Mouse (Mus musculus) midbrain, embryonic 10.5 days (tissue): ENCODE measurements around the gene Dppa1. TPM values are rescaled to one million over a fixed set of nuclear protein-coding genes. Genes with fewer than 3 reads are reported as not detected.

Experiments
- DNase-seq: peaks from one replicate; pipeline ENCODE4 v3.0.0-alpha.2; 2017; ENCODE audit warnings: low spot score
- H3K27ac ChIP-seq: fragments of 300-500 bp; sonication (generic); replicated peaks from 2 replicates; pipeline ENCODE4 v1.5.1; 2016; ENCODE audit warnings: mild to moderate bottlenecking
- H3K27me3 ChIP-seq: fragments of 300-500 bp; sonication (generic); 2 replicates; pipeline ENCODE4 v1.6.1; 2016; ENCODE audit warnings: low read depth, mild to moderate bottlenecking; ENCODE audit not compliant: poor library complexity, severe bottlenecking
- H3K36me3 ChIP-seq: fragments of 300-500 bp; sonication (generic); 2 replicates; pipeline ENCODE4 v1.6.1; 2016; ENCODE audit warnings: mild to moderate bottlenecking, moderate library complexity
- H3K4me1 ChIP-seq: fragments of 300-500 bp; sonication (generic); 2 replicates; pipeline ENCODE4 v1.6.1; 2016
- H3K4me3 ChIP-seq: fragments of 300-500 bp; sonication (generic); 2 replicates; pipeline ENCODE4 v1.5.1; 2016; ENCODE audit warnings: mild to moderate bottlenecking, moderate library complexity
- H3K9me3 ChIP-seq: fragments of 300-500 bp; sonication (generic); replicated peaks from 2 replicates; pipeline ENCODE4 v1.6.1; 2016; ENCODE audit warnings: mild to moderate bottlenecking
- WGBS: fragments of 180-500 bp; shearing (Covaris S2); methylation state at CpG from one replicate; pipeline ENCODE4 v1.1.7; 2016; 5-methylcytosine and 5-hydroxymethylcytosine counted together
- polyA plus RNA-seq: library from polyadenylated mRNA; unstranded; fragments of >200 nt; fragmentation: Nextera tagmentation; extraction: Ambion mirVana; gene quantifications from 2 replicates; pipeline ENCODE4 v1.2.1, GENCODE M21; 2016

Gene Dppa1
- polyA plus RNA-seq, 1 experiment from 2014 or later: not detected

GRCm38 (mm10) chr11:46592416-46592815, 36.6 kb downstream of the Dppa1 start:
- Histone ChIP-seq H3K4me1 (no peaks in the 10 kb centered on the region), H3K4me3 (no peak overlapping the region), H3K36me3 (no peaks in the 10 kb centered on the region), H3K9me3 (no peaks in the 10 kb centered on the region), H3K27me3 (no peaks in the 10 kb centered on the region), H3K27ac (no peak overlapping the region)
- no peak for DNase-seq
- WGBS: 92% methylated on average over 2 of the region's 2 CpGs

GRCm38 (mm10) chr11:46582741-46583140, 46.3 kb downstream of the Dppa1 start:
- DNase-seq: no peak
- Histone ChIP-seq H3K4me1 (no peaks in the 10 kb centered on the region), H3K36me3 (no peaks in the 10 kb centered on the region), H3K27ac (no peak overlapping the region), H3K9me3 (no peaks in the 10 kb centered on the region), H3K27me3 (no peaks in the 10 kb centered on the region), H3K4me3 (no peak overlapping the region)
- 79% methylated on average over 5 of the region's 5 CpGs for WGBS

GRCm38 (mm10) chr11:46580428-46580827, 48.6 kb downstream of the Dppa1 start:
- DNase-seq: no peak
- no peaks in the 10 kb centered on the region for H3K36me3 ChIP-seq
- no peaks in the 10 kb centered on the region for H3K9me3 ChIP-seq
- no peaks in the 10 kb centered on the region for H3K27me3 ChIP-seq
- no peak overlapping the region for H3K27ac ChIP-seq
- H3K4me3 ChIP-seq: no peak overlapping the region
- WGBS: 88% methylated on average over 3 of the region's 3 CpGs
- no peaks in the 10 kb centered on the region for H3K4me1 ChIP-seq

- H3K4me3 ChIP-seq: no peak overlapping the region
Measured at GRCm38 (mm10) chr11:46578771-46579281, 50.2 kb downstream of the Dppa1 start.

GRCm38 (mm10) chr11:46571327-46571726, 57.7 kb downstream of the Dppa1 start, which contains the start of gene BC053393:
BC053393 (plus strand) TSS chr11:46571536.
- H3K4me1 ChIP-seq: no peaks in the 10 kb centered on the region
- no peaks in the 10 kb centered on the region for H3K27me3 ChIP-seq
- H3K27ac ChIP-seq: no peak within 1 kb of the TSS
- no peak for DNase-seq
- no peaks in the 10 kb centered on the region for H3K9me3 ChIP-seq
- H3K4me3 ChIP-seq: no peak within 1 kb of the TSS
- 92% methylated on average over 1 of the region's 1 CpGs for WGBS
- no peaks in the 10 kb centered on the region for H3K36me3 ChIP-seq

More at GRCm38 (mm10) chr11:46578771-46579281, 50.2 kb downstream of the Dppa1 start:
- 73% methylated on average over 5 of the region's 5 CpGs for WGBS
- Histone ChIP-seq H3K9me3 (no peaks in the 10 kb centered on the region), H3K27me3 (no peaks in the 10 kb centered on the region), H3K27ac (no peak overlapping the region), H3K4me1 (no peaks in the 10 kb centered on the region), H3K36me3 (no peaks in the 10 kb centered on the region)
- DNase-seq: no peak

- H3K27me3 ChIP-seq: no peaks in the 10 kb centered on the region
- H3K4me1 ChIP-seq: no peaks in the 10 kb centered on the region
- no peaks in the 10 kb centered on the region for H3K9me3 ChIP-seq
- no peaks in the 10 kb centered on the region for H3K36me3 ChIP-seq
- no peak overlapping the region for H3K27ac ChIP-seq
- DNase-seq: no peak
- 68% methylated on average over 1 of the region's 1 CpGs for WGBS
- H3K4me3 ChIP-seq: no peak overlapping the region
Measured at GRCm38 (mm10) chr11:46569107-46569506, 60.0 kb downstream of the Dppa1 start.

GRCm38 (mm10) chr11:46565967-46566366, 63.1 kb downstream of the Dppa1 start:
- WGBS: 96% methylated on average over 2 of the region's 2 CpGs
- Histone ChIP-seq H3K36me3 (no peaks in the 10 kb centered on the region), H3K4me3 (no peak overlapping the region), H3K27ac (no peak overlapping the region), H3K27me3 (no peaks in the 10 kb centered on the region), H3K4me1 (no peaks in the 10 kb centered on the region), H3K9me3 (no peaks in the 10 kb centered on the region)
- DNase-seq: no peak

GRCm38 (mm10) chr11:46564671-46565070, 64.4 kb downstream of the Dppa1 start:
- WGBS: 88% methylated on average over 1 of the region's 1 CpGs
- Histone ChIP-seq H3K4me1 (no peaks in the 10 kb centered on the region), H3K27me3 (no peaks in the 10 kb centered on the region), H3K36me3 (no peaks in the 10 kb centered on the region), H3K4me3 (no peak overlapping the region), H3K27ac (no peak overlapping the region), H3K9me3 (no peaks in the 10 kb centered on the region)
- DNase-seq: no peak

- 91% methylated on average over 4 of the region's 4 CpGs for WGBS
- no peak overlapping the region for H3K4me3 ChIP-seq
Measured at GRCm38 (mm10) chr11:46561096-46561495, 68.0 kb downstream of the Dppa1 start.

More at GRCm38 (mm10) chr11:46561096-46561495, 68.0 kb downstream of the Dppa1 start:
- Histone ChIP-seq H3K4me1 (no peaks in the 10 kb centered on the region), H3K9me3 (no peaks in the 10 kb centered on the region), H3K27me3 (no peaks in the 10 kb centered on the region), H3K27ac (no peak overlapping the region), H3K36me3 (no peaks in the 10 kb centered on the region)
- DNase-seq: no peak

Other genes starting within 250 kb of the Dppa1 start
- gene Itk, start 239.7 kb downstream of the Dppa1 start, polyA plus RNA-seq: 0.04 TPM in 1 of 2 replicates, not detected in the other
- not detected in 2 replicates for gene Fam71b, start 232.7 kb downstream of the Dppa1 start, polyA plus RNA-seq
- gene Med7, start 192.3 kb downstream of the Dppa1 start, polyA plus RNA-seq: 95.2 and 97.2 TPM in 2 replicates
- 0.04 and 0.14 TPM in 2 replicates for gene Havcr2, start 174.3 kb downstream of the Dppa1 start, polyA plus RNA-seq
- gene Gm12169, start 105.0 kb downstream of the Dppa1 start, polyA plus RNA-seq: not detected in 2 replicates
- gene BC053393, start 57.7 kb downstream of the Dppa1 start, polyA plus RNA-seq: not detected in 2 replicates
- gene Timd2, start 77.8 kb upstream of the Dppa1 start, polyA plus RNA-seq: 0.09 and 0.17 TPM in 2 replicates
- gene Havcr1, start 105.8 kb upstream of the Dppa1 start, polyA plus RNA-seq: 0.06 TPM in 1 of 2 replicates, not detected in the other
- gene Timd4, start 181.5 kb upstream of the Dppa1 start, polyA plus RNA-seq: 0.17 TPM in 1 of 2 replicates, not detected in the other